Mouse (Mus musculus): Measurements from ENCODE around the gene Gm20431. TPM values are rescaled to one million over a fixed set of nuclear protein-coding genes. Genes with fewer than 3 reads are reported as not detected.
A peak's percentile ranks its signal among the peaks of the same experiment; 100 is the strongest.
"Not testable (repeated sequence)": the region's sequence is repeated elsewhere in the genome, so short reads cannot be mapped to it uniquely, and the experiment has no call there.

Gm20431 gene
- total RNA-seq, 2 experiments from 2014 or later, result 14.0 to 20.7 TPM

DNA sequence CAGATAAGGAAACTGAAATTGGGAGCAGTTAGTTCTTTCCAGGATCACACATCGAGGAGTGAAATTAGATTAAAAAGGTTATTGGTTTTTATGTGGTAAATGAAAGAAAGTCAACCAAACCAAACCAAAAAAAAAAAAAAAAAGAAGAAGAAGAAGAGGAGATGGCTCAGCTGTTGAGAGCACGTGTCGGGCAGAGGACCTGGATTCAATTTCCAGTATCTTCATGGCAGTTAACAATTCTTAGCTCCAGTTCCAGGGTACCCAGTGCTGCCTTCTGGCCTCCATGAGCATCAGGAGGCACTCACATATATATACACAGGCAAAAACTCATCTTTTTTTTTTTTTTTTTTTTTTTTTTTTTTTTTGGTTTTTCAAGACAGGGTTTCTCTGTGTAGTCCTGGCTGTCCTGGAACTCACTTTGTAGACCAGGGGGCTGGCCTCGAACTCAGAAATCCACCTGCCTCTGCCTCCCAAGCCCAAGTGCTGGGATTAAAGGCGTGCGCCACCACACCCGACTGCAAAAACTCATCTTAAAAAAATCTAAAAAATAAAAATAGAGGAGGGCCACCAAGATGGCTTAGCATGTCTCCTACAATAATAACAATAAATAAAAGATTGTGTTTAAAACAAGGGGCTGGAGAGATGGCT lies 26.3 kb downstream of the Gm20431 start:
- intact Hi-C loops (cut with DNase I), result no loop called here
- DNase-seq, result no peak

DNA sequence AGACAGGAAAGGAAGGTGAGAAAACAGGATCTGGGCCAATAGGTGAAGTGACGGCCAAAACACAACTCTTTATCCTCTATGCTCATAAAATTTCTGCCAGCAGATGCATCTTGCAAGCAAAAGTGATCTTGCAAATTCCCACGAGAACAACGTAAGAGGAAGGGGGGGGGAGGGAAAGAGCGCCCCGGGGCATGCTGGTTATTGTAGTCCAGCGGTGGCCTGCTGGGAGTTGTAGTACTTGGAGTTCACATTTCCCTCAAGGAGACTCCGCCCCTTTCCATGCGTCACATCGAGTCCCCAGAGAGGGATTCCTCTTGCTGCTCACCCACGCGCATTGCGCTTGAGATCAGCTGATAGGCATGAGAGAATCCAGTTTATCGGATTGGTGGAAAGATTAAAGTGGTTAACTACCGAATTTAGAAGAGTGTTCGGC lies 26.9 kb downstream of the Gm20431 start:
- intact Hi-C loops (cut with DNase I), result no loop called here
- DNase-seq, result peak; percentile 93 to 94

DNA sequence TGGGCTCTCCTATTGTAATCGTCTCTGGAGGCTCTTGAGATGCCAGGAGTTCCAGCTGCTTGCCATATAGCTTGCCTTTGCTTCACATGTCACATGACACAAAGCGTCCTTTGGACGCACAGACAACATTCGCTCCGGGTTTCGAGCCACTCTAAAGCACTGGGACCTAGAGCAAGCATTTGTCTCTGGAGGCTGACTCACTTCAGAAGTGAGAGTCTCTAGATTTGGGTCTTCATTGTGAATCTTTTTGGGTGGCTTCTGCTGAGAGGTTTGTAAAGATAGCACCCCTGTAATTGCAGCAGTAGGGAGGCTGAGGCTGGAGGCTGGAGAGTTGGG lies 27.8 kb downstream of the Gm20431 start:
- no peak for DNase-seq
- intact Hi-C loops (cut with DNase I), result no loop called here

DNA sequence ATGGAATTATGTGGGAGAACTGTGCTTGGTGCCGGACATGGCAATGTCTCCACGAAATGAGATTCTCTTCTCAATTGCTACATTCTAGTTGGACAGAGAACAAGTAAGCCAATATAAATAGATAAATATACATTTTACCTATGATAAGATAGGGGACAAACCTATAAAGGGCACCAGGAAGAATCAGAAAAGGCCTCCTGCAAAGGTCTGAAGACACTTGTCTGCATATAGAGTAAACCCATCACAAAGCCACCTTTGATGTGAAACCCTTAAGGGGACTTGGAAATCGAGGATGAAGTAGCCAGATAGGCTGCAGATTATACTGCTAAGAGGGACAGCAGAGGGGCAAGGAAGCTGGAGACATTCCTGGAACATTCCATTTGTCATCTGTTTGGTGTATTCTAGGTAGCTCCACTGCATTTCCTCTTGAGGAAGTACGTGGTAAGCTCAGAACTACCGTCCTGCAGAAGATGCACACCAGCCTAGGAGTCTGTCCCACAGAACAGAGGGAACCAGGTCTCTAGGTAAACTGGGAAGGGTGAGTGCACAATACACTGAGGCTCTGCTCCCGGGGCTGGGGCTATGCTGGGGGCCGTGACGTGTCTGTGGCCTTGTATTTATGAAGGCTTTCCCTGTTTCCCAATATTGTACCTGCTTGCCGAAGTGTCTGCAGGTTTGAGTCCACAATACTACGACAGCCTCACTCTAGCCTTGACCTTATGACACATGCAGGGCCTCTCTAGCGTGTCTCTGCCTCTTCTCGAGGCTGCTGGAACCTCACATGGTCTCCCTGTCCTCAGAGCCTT lies 28.4 kb downstream of the Gm20431 start:
- intact Hi-C loops (cut with DNase I), result no loop called here
- DNase-seq, result no peak

DNA sequence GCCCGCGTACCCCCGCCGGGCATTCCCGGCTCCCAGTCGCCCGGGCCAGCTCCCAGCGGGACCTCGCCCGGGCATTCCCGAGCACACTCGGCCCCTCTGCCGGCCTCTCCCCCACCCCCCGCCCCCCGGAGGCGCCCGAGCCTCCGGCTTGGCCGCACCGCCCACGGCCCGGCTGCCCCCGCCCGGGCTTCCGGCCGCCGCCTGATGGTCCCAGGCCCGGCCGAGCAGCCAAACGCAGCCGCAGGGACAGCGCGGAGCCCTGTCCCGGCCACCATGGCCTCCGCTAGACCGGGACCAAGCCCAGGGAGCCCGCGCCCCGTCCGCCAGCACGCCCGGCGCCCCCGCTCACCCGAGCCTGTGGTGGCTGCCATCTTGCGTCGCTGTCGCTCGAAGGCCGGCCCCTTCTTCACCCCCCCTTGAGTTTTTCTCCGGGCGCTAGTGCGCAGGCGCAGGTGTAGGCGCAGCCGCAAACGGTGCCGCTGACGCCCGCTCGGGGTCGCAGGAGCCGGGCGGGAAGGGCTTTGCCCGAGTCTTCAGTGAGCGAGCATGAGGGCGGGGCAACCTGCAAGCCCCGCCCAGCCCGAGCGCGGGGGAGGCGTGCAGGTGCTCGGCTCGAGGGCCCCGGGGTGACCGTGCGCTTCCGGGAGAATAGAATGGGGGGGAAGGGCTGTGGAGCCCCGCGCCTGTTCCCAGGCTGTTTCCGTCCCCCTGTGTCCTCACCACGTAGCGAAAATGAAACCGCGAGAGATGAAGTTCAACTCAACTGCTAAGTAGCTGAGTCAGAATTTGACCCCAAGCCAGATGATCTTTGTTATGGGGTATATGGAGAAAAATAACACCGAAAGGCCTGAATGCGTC lies 29.5 kb downstream of the Gm20431 start, which contains the start of gene Ube2v1:
Ube2v1 (minus strand) TSS at position 505 of the 858 bp plus-strand sequence.
- intact Hi-C loops (cut with DNase I), result no loop called here
- DNase-seq, result peak; percentile 96 to 98

DNA sequence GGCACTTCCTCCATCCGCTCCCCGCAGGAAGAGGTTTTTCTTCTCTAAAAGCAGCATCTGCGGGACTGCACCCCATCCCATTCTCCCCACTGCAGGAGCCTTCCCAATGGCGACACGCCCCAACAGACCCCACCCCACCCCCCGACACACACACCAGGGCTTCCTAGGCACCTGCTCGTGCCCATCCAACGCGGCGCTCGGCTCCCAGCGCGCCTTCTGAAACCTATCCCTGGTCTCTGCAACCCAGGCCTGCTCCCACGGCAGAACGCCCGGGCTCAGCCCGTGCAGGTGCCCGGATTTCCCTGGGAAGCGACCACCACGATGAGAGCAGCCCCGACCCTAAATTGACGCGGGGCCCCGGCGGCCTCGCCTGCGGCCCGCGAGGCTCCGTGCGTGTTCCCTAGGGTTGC lies 30.1 kb downstream of the Gm20431 start:
- intact Hi-C loops (cut with DNase I), result no loop called here
- peak in 1 of 2 experiments; percentile 28 for DNase-seq

DNA sequence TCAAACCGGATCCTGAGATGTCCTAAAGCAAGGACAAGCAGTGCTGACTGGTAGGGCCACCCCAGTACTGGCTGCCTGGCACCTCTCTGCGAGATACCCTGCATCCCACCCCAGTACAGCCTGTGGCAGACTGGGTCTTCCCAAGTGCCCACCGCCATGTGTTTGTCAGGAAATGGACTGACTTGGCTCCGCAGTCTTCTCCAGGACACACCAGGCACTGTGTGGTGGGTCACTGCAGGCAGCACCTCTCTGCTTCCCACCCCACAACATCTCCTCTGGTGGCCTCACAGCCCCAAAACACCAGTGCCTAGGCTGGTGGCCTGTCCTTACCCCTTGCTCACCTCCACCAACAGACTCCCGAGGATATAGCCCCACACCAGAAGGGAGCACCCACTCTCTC lies 30.9 kb downstream of the Gm20431 start:
- no peak for DNase-seq
- intact Hi-C loops (cut with DNase I), result no loop called here

DNA sequence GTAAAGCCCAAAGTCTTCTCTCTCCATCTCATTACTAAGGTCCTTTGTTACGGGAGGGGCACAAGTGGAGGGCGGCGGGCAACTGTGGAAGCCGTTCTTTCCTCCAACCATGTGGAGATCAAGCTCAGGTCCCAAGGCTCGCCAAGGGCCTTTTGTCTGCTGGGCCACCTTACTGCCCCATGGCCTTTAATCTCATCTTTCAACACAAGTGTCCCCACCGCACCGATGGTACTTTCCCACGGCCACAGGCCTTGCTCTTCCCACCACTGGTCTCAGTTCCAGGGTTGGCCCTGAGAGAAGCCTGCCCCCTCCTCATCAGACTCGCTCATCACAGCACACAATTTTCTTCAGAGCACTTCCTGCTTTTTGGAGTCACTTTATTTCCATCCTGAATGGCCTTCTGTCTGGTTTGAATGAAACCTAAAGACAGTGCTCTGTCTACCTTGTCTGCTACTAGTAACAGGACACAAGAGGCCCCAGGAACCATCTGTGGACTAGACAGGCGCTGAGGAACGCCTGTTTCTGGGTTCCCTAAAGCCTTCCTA lies 31.6 kb downstream of the Gm20431 start:
- intact Hi-C loops (cut with DNase I), result no loop called here
- no peak for DNase-seq

DNA sequence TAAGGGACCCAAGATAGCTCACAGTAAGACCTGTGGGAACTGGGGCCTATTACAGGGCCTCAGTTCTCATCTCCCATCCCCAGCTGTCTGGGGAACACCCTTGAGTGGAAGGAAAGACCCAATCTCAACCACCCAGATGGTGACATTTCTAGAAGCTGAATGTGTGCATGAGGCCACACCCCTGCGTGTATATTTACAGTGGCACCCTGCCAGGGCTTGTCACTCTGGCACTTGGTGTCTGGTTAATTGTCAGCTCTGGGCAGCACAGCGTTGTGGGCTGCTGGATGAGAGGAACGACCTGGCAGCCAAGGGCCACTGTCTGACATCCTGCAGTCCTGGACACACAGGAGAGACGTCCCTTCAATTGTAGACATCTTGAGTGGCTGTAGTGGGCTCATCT lies 32.4 kb downstream of the Gm20431 start:
- intact Hi-C loops (cut with DNase I), result no loop called here
- DNase-seq, result peak in 1 of 2 experiments; percentile 39

DNA sequence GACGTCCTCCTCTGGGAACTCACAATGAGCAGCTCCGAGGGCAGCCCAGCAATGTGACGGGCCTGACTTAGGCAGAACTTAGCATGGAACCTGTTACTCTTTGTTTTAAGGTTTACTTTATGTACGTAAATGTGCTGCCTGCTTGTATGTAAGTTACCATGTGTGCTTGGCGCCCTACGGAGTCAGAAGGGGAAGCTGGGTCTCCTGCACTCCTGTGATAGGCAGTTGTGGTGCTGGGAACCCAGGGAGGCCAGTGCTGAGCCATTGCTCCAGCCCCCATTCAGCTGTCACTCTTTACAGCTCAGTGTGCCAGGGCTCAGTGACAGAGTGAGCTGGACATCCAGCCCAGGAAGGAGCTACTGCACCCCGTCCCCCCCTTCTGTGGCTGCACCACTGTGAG lies 34.3 kb downstream of the Gm20431 start:
- intact Hi-C loops (cut with DNase I), result no loop called here
- no peak for DNase-seq

DNA sequence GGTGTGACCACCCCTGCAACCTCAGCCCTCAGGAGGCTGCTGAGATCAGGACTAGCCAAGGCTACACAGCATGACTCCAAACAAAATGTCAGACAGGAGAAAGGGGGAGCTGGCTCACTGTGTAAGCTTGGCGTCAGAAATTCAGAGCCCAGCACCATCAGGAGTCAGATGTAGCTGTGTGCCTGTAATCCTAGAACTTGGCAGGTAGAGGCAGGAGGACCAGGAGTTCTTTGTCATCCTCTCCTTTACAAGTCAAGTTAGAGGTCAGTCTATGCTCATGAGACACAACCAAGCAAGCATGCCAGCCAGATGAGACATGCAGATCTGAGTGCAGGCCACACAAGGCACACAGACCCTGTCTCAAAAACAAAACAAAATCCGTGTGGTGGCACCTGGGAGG lies 35.6 kb downstream of the Gm20431 start:
- intact Hi-C loops (cut with DNase I), result no loop called here
- DNase-seq, result no peak

DNA sequence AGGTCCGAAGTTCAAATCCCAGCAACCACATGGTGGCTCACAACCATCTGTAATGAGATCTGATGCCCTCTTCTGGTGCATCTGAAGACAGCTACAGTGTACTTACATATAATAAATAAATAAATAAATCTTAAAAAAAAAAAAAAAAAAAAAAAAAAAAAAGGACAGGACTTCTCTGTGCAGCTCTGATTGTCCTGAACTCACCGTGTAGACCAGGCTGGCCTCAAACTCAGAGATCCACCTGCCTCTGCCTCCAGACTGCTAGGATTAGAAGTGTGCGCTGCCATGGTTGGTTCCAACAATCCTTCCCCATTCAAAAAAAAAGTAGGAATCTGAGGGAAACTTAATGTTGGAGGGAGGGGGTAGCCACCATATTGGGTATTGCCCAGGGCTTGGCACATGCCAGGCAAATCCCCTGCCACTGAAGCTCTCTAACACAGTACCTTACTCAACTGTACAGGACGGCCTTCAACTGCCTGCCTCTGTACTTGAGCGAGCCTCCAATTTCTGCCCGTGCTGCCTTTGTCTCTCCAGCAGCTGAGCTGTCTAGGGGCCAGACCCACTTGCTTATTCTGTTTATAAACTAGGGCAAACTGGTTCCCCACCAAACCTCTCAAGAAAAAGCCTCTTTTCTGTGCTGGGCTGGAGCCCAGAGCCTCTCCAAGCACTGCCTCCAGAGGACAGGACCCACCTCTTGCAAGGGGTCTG lies 36.8 kb downstream of the Gm20431 start:
- intact Hi-C loops (cut with DNase I), result no loop called here
- no peak for DNase-seq

DNA sequence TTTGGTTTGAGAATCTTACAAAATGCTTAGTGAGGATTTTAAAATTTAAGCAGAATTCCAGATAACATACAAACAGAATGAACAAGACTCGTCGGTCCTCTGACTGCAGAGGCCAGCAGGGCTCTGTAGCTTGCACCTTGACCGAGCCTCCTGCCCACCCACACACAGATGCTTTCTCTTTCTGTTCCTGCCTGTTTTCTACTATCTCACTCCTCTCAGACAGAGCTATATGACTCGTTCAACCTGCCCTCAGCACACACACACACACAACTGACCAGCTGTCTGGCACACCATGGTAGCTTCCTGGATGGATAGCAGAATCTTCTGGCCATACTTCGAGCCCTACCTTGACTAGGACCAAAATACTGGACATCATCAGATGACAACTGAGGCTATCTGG lies 38.3 kb downstream of the Gm20431 start:
- intact Hi-C loops (cut with DNase I), result no loop called here
- no peak for DNase-seq

DNA sequence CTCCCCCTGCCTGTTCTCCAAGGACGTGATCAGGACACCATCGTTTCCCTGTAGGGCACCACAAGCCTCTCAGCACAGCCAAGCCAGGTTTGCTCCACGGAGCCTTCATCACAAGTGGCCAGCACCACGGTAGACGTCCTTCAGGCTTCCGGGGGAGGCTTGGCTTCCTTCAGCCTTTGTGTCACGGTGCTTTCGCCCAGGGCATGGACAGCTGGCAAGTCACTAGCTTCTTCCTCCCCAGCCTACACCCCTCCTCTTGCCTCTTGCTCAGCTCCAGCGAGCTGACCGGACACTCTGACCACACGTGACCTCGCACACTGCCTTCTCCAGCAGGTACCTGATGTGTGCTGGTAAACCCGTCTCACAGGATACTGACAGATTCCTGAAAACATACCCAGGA lies 38.9 kb downstream of the Gm20431 start:
- no peak for DNase-seq
- intact Hi-C loops (cut with DNase I), result no loop called here

DNA sequence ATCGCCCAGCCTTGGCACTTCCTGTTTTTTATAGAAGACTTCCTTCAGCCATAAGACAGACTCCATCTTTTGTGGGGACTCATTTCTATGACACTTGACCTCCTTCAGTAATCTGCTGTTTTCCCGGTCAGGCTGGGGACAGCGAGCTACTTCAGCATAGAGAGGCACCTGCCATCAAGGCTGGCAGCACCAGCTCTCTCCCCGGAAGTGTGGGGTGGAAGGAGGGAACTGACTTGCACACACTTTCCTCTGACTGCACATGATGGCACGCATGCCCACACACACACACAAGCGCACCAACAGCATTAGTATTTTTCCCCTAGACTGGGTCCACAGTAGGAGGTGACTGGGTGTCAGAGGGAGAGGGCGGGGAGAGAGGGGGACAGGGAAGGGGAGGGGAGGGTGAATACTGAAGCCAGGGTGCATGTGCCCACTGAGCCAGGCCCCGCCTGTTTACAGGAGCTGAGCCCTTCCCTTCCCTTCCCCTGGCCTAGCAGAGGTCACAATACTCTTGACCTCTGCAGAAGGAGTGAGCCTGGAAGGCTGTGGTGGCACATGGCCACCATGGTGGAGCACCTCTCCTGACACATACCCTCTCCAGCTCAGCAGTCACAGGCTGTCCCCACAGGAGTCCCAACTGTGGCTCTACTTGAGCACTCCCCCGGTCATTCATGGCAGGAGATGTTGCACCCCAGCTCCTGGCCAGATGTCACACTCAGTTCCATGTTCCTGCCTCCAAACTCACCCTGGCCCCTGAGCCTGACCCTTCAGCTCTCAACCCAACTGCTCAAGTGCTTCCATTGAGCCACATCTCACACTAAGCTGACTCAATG lies 39.8 kb downstream of the Gm20431 start:
- intact Hi-C loops (cut with DNase I), result no loop called here
- no peak for DNase-seq

DNA sequence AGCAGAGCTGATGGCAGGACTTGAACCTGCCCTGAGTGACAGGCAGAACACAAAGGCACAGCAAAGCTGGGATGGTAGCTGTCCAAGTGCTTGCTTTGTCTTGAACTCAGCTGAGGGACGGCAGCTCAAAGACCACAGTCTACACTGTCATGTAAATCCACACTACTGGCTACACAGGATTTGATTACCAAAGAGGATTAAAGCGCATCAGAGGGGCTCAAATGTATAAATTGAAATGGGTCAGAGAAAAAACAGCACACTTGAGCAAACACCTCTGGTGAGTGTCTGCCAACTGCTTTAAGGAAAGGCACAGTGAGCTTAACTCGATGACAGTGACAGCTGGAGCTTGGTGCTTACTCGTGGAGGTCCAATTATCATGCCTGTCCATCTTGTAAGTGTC lies 43.8 kb downstream of the Gm20431 start:
- DNase-seq, result no peak
- intact Hi-C loops (cut with DNase I), result no loop called here

DNA sequence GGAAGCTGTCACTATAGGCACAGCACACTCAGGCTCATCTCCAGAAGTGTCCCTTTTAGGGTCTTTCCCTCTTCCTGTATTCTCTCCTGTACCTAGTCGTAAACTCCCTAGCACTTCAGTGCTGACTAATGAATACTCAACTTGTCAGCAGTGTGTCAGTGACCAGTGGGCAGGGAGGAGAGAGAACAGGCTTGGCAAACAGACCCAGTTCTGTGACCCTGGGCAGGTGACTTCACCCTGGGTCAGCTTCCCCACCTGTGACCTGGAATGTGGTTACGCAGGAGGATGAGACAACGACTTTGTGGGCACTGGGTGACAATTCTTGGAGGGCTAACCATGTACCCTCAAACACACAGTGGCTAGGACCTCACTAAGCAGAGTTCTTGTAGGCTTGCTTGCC lies 44.3 kb downstream of the Gm20431 start:
- intact Hi-C loops (cut with DNase I), result no loop called here
- no peak for DNase-seq

DNA sequence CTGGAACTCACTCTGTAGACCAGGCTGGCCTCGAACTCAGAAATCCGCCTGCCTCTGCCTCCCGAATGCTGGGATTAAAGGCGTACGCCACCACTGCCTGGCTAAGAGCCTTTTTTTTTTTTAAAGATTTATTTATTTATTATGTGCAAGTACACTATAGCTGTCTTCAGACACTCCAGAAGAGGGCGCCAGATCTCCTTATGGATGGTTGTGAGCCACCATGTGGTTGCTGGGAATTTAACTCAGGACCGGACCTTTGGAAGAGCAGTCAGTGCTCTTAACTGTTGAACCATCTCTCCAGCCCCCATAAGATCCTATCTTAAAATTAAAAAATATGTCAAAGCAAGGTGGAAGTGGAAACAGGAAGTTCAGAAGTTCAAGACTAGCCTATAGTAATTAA lies 48.0 kb downstream of the Gm20431 start:
- DNase-seq, result not testable (repeated sequence)
- intact Hi-C loops (cut with DNase I), result loop anchor here (2.0 kb wide), 1 partner anchor 61 kb away; no protein-coding TSS in a partner anchor

DNA sequence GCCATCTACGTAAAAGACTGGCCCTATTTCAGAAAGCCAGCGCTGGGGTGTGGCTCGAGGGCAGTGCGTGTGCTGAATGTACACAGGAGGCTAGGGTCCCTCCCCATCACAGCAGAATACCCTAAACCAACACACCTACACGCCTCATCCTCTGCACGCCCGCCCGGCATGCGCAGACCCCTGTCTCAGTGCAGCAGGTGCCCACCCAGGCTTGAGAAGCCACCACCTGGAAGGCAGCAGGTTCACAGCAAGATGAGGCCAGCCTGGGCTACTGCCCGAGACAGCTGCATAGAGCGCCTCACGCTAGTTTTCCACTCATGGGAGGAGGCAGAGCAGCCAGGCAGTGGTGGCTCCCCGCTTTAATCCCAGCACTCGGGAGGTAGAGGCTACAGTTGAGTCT lies 49.2 kb downstream of the Gm20431 start:
- no peak for DNase-seq
- intact Hi-C loops (cut with DNase I), result loop anchor here (2.0 kb wide), 1 partner anchor 63 kb away; no protein-coding TSS in a partner anchor
